Mouse (Mus musculus): ENCODE measurements at regions not wholly inside any gene's neighbourhood (a gene's known extent, or its start where the extent isn't known, plus 50 kb on each side); places are given as distances from the start of the nearest gene placed in this dataset.

DNA sequence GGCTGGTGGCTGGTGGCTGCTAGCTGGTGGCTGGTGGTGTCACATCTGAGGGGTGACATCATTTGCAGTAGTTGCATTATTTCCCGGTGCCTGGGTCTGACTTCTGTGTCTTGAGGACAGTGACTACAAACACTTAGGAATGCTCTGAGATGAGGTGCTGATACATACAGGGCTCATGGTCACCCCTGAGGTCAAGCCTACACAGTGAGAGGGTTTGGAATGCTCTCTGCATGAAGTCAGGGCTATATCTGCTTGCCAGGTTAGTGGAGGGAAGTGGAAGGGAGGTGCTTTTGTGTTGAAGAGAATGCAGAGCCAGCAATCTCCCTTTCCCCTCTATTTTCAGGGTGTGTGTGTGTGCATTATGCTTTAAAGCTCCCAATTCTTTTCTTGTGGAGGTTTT lies 74.1 kb upstream of the Slc38a2 start:
- DNase-seq (ENCODE audit: low spot score), result peak; percentile 30

DNA sequence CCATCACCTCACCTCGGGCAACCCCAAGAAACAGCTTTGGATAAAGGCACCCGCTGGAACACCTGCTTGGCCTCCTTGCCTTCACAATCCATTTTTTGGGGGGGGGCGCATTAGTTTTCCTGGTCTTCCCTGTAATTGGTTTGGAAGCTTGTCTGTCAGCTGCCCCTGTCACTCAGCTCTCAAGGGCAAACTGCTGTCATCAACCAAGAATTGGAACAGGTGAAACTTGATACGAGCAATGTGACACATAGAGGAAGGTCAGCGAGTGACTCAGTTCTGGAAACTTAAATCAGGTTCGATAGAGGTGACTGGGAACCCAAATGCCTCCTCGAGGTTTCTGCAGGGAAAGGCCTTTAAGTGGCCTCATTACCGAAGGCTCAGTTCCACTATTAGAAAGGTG lies 73.2 kb upstream of the Slc38a2 start:
- DNase-seq (ENCODE audit: low spot score), result peak; percentile 74

DNA sequence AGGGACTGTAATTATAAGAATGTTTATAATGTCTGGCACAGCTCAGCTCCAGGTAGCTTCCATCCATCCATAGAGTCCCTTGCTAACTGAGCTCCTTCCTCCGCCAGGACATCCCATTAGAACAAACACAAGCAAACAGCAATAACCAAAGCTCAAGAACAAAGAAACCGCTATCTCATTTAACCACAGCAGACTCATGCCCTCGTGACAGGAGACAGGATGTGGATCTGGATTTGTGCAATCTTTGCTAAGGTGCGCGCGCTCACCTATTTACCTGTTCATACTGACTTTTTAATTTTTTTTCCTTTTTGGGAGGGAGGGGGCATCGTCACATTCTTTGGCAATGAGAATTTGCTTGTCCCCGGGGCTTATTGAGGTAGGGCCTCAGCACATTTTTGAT lies 71.3 kb upstream of the Slc38a2 start:
- DNase-seq (ENCODE audit: low spot score), result no peak

DNA sequence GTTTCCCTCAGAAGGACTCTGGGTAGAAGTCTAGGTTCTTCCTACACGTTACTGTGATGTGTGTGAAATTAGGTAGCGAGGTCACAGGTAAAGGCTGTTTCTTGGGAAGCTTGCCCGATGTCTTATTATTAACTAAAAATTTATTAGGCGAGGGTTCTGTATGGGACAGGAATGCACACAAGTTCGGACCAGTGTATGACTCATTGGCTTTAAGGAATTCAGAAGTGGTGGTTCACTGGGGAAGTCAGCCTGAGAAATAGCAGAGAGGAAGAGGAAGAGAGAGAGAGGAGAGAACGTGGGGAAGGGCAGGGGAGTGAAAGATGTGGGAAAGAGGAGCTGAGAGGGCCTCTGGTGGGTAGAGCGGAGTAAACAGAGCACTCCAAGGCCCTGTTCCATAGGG lies 70.8 kb upstream of the Slc38a2 start:
- no peak for DNase-seq (ENCODE audit: low spot score)

DNA sequence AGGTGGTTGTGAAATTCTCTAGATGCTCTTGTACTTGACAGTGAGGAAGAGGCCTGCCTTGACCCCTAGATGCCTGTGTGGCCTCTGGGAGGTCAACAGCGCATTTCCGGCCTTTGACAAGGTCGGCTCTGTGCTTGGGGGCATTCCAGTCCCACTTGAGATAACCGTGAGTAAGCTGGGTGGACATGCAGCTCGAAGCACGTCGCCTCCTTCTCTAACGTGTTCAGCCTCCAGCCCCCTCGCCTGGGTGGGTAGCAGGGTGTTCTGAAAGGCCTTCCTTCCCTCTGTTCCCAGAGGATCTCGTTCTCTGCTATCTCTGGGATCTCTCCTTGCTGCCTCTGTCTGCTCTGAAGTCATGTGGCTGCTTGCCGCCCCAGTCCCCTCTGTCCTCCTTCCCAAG lies 70.2 kb upstream of the Slc38a2 start:
- DNase-seq (ENCODE audit: low spot score), result no peak

DNA sequence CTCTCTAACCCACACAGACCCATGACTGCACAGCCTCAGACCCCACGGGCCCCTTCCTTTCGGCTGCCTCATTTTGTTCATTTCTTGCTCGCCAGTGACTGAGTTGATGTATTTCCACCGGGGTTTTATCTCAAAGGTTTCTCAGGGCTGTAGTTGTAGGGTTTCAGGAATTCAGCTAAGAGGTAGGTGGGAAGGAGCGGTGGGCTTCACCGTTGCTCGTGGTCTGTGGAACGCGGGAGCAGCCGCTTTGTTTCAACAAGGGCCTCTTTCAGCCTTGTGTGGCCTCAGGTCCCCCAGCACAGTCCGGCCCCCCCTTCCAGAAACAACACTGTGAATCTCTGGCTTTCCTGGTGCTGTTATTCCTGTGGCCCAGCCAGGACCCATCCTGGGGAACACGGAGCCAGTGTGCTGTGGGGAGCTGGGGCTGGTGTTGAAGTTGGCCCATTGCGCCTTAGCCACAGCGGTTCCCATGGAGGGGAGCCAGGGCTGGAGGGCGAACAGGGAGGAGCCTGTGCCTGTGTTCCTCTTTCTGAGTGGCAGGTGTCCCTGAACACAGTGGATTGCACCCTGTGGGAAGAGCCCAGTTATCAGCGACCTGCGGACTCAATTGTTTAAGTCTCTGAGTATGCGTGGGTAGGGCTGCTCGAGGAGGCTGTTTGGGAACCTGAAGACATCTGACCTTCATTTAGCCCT lies 68.9 kb upstream of the Slc38a2 start:
- no peak for DNase-seq (ENCODE audit: low spot score)

DNA sequence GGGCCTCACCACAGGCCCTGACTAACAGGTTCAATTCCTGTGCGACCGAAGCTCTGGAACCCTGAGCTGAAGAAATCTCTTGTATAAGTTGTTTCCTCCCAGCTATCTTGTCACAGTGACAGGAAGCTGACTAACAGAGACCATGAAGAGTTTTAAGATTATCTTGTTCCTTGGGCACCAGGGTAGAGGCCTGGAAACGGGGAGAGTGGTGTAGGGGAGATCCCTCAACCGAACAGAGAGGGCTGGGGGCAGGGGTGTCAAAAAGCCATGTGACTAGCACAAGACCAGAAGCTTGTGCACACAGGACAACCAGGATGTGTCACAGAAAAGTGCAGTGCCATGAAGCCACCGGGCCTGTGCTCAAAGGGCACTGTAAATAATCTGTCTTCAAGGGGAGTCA lies 67.7 kb upstream of the Slc38a2 start:
- DNase-seq (ENCODE audit: low spot score), result no peak

DNA sequence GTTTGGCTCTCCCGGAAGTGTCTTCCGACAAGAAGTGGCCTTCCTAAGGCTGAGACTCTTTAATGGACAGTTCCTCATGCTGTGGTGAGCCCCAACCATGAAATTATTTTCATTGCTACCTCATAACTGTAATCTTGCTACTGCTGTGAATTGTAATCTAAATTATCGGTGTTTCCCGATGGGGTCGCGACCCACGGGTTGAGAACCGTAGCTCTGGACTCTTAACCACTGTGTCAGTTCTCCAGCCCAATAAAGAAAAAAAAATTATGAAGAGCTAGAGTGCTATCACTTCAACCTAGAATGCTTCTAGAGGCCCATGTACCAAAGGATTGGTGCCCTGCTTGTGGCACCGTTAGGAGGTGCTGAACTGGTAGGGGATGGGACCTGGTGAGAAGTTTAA lies 66.7 kb upstream of the Slc38a2 start:
- no peak for DNase-seq (ENCODE audit: low spot score)

DNA sequence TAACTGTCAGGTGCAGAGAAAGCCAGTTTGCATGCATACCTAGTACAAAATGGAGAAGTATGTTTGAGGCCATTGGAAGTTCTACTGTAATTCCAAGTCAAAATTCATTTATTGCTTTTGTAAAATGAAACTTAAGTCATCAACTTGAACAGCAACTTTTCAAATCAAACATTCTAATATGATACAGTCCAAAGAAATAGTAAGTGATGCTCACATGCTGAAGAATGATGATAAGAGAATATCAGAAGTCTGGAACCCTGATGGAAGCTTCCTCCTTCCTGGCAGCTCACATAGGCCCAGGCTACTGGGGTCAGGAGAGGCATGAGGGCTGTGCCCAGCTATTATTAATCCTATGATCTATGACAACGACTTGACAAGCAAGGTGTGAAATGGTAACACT lies 64.1 kb upstream of the Slc38a2 start:
- no peak for DNase-seq (ENCODE audit: low spot score)

DNA sequence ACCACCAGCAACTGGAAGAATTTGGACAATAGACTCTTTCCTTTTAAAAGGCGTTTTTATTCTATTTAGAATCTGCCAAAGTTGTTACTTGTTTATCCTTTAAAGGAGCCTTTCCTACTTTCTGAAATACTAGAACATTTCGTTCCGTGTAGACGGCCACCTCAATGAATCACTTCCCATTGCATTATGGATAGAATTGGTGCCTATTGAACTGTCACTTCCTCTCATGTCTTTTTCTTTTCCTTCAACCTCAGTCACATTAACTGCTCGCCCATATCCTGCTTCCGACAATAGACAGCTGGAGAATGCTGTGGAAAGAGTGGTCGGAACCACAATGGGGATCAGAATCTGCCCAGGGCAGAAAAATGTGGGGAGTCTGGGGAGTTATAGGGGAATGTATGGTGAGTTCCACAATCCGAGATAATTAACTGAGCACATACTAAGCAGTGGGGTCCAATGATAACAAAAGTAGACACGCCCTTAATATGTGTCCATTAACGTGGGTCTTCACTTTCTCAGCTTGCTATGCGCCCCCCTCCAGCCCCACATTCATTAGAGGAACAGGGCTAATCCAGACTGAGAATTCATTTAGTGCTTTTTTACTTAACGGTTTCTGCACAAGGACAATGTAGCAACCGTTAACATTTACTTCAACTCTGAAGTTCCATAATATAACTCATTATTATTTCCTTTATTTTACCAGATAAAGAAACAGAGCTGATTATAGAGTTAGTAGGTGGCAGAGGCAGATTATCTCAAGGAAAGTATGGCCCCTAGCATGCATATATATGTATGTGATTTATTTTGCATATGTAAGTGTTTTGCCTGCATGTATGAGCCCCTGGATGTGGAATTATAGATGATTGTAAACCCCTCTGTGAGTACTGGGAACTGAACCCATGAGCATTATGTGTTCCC lies 59.8 kb upstream of the Slc38a2 start:
- DNase-seq (ENCODE audit: low spot score), result no peak

DNA sequence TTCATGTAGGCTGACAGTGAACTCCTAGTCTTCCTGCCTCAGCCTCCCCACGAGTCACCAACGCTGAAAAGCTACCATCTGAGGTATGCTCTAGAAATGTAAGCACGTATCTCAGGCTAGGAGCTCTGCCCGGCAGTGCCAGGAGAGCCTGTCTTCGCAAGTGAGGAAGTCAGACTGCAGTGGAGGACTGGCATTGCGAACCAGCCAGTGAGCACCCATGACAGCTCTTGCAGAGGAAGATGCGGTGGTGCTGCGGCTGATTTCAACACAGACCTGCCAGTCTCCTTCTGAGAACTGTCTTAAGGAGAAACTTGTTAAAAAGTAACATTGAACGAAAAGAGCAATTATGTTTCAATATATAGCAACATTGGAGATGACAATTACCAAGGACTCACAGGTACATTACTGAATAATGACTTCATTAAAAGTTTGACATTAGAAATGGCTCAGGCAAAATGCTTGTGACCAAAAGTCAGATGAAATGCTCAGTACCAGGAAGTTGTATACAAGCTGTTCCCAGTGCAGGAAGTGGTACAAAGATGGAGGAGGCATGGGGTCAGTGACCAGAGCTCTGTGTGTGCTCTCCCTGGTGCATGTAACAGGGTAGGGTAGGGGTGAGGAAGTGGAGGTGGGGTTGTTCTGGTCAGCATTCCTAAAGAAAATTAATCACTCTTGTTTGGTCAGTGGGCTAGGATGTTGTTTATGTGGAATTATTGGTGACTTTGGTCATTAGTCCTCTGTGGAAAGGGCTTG lies 58.1 kb upstream of the Slc38a2 start:
- no peak for DNase-seq (ENCODE audit: low spot score)

DNA sequence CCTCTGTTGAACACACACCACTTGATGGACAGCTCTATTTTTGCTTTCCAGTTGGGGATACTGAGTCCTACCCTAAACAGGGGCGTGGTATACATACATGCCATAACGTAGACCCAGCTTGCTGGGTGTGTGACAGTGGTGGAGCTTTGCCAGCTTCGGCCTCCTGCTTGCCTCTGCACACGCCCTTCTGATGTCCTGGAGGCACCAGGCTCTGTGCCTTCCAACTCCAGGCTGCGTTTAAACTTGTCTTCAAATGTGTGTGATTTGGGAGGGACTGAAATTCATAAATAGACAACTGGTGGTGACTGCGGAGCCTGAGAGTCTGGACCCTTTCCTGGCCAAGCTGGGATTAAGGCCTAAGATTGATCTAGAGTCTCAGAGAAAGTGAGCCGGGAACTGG lies 56.9 kb upstream of the Slc38a2 start:
- no peak for DNase-seq (ENCODE audit: low spot score)

DNA sequence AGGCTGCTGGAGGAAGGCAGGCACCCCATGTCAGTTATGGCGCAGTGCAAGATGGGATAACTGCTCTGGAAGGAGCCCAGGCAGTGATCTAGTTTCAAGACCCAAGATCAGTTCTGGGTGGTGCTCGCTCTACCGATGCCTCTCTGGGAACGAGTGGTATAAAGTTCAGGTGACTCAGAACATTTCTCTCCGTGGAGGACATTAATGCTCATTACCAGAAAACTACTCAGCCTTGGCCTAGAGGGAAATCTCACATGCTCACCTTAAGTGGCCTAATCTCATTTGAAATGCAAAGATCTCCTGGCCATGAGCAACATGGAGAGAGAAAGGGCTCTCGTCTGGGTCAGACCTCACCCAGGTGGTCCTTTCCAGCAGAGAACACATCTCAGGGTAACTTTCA lies 56.4 kb upstream of the Slc38a2 start:
- DNase-seq (ENCODE audit: low spot score), result no peak

DNA sequence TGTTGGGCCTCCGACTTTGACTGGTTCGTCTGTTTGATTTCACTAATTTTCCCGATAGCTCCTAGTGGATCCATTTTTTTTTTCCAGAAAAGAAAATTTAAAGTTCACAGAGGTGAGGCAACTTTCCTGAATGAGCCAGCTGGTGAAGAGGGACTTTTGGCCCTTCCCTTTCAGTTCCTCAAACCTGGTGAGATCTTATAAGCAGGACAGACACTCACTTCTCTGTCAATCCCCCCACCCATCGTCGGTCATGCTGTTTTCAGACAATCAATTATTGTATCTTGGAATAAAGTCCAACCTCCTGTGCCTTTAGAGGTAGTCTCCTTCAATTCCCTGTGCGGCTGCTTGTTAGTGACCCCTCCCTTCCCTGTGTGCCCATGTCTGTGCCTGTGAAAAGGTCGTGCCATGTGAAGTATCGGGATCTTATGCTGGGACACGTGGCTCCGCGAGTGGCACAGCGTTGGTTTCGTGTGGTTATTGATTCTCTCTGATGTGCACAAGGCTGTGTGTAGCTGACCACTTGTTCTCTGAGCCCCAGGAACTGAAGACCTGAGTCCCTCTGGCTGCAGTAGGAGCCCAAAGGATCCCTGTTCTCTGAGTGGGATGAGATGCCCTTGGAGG lies 55.9 kb upstream of the Slc38a2 start:
- DNase-seq (ENCODE audit: low spot score), result no peak

DNA sequence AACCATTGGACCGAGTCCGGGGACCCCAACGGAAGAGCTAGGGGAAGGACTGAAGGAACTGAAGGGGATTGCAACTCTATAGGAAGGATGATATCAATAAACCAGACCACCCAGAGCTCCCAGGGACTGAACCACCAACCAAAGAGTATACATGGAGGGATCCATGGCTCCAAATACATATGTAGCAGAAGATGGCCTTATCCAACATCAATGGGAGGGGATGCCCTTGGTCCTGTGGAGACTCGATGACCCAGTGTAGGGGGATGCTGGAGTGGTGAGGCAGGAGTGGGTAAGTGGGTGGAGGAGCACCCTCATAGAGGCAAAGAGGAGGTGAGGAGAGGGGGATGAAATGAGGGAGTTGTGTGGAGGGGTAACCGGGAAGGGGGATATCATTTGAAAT lies 54.5 kb upstream of the Slc38a2 start:
- no peak for DNase-seq (ENCODE audit: low spot score)

DNA sequence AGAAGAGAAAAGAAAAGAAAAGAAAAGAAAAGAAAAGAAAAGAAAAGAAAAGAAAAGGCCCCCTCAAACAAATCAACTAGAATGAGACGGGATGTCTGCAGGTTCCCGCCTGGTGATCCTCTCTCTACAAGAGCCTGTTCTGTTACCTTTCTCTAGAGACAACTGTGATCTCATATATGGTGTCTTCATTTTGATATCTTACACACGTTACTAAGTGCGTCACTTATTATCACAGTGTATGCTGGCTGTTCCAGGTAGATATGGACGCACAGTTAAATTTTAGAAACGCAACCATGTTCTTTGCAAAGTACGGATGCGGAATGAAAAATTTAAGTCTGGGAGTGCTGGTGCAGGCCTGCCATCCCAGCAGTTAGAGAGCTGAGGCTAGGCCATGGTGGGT lies 53.2 kb upstream of the Slc38a2 start:
- no peak for DNase-seq (ENCODE audit: low spot score)

DNA sequence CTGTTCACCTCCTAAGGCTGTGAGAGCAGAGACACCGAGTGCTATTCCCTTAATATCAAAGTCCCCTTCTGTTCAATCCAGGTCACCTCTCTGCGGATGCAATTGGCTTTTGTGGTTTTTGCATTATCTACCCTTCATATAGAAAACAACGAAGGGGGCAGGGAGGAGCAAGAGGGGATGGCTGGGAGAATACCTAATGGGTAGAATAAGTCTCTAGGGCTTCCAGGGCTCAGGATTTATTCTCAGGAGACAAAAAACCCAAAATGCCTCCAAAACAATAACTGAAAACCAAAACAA lies 52.5 kb upstream of the Slc38a2 start:
- DNase-seq (ENCODE audit: low spot score), result no peak

DNA sequence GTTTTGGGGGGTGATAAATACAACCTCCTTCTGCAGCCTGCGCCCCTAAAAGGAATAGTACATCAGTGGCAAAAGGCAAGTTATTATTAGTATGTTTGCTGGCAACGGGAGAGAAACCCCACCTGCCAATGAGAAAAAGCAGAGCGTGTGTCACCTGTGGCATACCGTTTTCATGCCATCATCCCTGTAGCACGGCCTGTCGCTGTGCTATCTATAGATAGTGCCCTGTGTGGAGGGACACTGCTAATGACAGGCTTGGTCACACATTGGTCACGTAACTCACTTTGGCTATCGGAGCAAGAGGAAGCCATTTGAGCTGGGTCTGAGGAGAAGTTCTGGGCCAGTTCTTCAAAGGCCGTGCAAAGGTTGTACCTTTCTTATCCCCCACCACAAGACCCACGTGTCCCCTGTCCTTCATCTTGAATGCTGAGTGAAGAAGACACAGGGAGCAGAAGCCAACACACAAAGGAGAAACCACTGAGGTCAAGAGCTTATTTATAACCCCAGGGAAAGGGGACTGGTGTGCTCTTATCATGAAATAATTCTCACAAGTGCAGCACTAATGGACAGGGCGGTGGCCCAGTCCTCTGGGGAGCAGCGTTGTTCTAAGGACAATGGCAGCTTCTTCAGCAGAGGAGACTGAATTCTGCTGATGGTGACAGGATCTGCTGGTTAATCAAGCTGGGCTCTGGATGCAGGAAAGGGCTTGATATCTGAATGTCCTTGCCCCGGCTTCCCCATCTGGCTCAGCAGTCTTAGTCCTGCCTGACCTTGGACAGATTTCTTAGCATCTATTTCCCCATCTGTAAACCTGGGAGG lies 51.9 kb upstream of the Slc38a2 start:
- peak; percentile 31 for DNase-seq (ENCODE audit: low spot score)

DNA sequence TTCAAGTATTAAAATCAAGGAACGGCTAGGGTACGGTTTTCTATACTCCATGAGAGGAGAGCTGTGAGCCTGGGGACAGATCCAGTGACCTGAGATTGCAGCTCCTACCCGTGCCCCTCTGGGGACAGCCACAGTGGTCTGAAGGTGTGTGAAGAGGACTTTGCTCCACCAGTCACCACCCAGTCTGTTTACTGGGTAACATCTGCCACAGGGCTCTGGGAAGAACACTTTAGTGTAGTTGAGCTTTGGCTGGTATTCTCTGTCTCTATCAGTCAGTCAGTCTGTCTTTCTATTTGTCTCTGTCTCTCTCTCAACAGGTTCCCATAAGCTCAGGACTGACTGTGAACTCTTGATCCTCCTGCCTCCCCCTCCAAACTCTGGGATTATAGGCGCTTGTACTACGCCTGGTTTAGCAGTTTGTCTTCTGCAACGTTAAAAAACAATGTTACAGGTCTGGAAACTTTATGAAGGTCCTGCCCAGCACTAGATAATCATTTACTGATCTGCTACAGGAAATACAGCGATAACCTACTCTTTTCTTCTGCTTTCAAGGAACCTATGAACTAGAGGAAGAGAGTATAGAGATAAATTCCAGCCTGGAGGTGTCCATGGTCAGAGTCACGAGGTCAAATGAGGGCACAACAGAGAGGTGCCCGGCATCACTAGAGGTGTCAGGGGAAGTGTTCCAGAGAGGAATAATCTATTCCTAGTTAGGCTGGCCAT lies 50.2 kb upstream of the Slc38a2 start:
- DNase-seq (ENCODE audit: low spot score), result no peak
